Comparison of ENCODE assay signal across 12 mouse cellular contexts in genomic region chr19:27227131-27227530, GRCm38 (mm10).
DNase-seq lines count a peak whose midpoint lies in the region.
"Had no signal": no experiment of that assay in that cellular context is flagged by ENCODE, and none has a peak within 500 bp of the region (broad histone marks: within the 10 kb centered on the region; RNA-seq: fewer than 3 reads in every experiment).

No protein-coding gene starts in this region.

- peak; percentile 22 to 51 for DNase-seq in cerebellum, postnatal 10 days
- no peak for DNase-seq in cerebellum, postnatal 14 days
- peak; percentile 61 to 64 for DNase-seq in right cerebral cortex, postnatal 10 days (ENCODE audit: low spot score in 2 of 2)
- no peak for DNase-seq in right cerebral cortex, postnatal 14 days
- peak; percentile 82 for DNase-seq in layer of hippocampus, adult 9-11 months
- DNase-seq in telencephalon, adult 2 months (ENCODE audit: low read depth, low spot score): peak; percentile 67
- no peak for DNase-seq in ovary, postnatal 36 days (ENCODE audit: low spot score)
- no peak for DNase-seq in neural tube, embryonic 10.5 days (ENCODE audit: extremely low spot score, low spot score)
- DNase-seq: adrenal gland, postnatal 25 days; B cell, adult 2 months; heart, adult 18-20 months; spleen, adult 18-20 months had no signal

Comparison
In these comparisons a context has a peak if more than half of its experiments do, and no peak if none do; other contexts are left out.
1. DNase-seq: peak in cerebellum, postnatal 10 days (2 of 2), right cerebral cortex, postnatal 10 days (2 of 2), layer of hippocampus, adult 9-11 months (single experiment) and telencephalon, adult 2 months (single experiment); none in cerebellum, postnatal 14 days (0 of 2), right cerebral cortex, postnatal 14 days (single experiment), ovary, postnatal 36 days (single experiment) and neural tube, embryonic 10.5 days (single experiment).